Mouse (Mus musculus): Measurements from ENCODE around the gene Kmt2e. TPM values are rescaled to one million over a fixed set of nuclear protein-coding genes. Genes with fewer than 3 reads are reported as not detected.
A peak's percentile ranks its signal among the peaks of the same experiment; 100 is the strongest.

The Kmt2e gene
- total RNA-seq, 2 experiments from 2014 or later: 70.8 to 85.1 TPM

DNA sequence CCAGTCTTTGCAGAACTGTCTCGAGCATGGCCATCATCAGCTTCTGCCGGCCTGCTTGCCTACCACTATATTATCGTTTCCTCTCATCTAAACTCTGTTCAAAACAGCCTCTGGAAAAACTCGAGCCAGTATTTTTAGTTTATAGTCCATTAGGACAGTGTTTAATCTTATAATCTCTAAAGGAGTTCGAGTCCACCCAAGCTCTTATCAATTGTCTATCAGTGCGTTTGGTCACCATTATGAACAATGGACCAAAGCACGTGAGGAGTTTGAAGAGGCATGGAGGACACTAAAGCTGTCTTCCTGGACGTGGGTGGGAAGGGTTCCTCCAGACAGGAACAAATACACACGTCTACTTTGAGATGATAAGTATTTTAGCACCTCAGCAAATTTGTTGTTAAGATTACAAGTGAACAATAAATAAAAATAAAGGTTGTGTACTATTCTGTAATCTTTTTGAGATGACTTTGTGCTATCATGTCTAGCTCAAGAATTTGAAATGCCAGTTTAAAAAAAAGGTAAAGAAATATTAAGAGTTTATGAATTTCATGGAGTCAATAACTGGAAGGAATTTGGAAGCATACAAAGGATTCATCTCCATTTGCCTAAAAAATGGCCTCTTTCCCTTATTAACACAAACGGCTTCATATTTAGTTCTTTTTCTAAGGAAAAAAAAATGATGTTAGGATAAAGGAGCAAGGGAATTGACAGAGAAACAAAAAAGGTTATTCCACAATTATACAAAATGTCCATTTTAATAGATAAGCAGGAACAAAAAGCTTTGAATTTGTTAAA is 3.0 kb upstream of the Kmt2e start:
- ATAC-seq (replicated peaks; ENCODE audit: low FRiP score, poor library complexity, severe bottlenecking): no peak

DNA sequence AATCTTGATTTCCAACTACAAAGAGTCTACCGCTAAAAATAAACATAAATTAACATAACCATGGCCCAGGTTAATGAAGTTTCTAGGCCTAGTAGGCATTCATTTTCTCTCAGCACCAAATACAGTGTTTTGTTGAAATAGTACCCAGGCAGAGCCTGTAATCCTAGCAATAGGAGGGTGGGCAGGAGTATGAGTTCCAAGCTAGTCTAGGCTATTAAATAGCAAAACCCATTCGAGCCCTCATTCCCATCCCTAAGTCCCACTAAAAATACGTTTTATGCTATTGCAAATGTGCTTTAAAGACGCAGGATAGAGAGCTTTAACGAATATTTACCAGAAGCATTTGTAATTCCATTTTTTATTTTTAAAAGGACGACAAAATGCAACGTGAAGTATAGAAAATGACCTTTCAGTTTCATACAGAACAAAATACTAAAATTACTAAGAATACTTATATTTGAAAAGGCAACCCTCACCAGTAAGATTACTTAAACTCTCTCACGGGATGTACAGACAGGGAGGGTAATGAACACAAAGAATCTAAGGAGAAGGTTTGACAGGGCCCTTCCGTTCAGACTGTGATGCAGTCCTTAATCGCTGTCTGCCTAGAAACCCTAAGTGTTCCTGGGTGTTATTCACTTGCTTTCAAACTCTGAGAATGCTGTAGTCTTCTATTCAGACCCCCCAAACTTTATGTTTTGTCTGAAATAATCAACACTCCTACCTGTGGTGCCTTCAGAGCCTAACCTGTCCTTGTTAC is 2.1 kb upstream of the Kmt2e start:
- peak; percentile 19 for ATAC-seq (replicated peaks; ENCODE audit: low FRiP score, poor library complexity, severe bottlenecking)

- peak; percentile 80 for ATAC-seq (replicated peaks; ENCODE audit: low FRiP score, poor library complexity, severe bottlenecking)
Observed at GRCm38 (mm10) chr5:23432708-23433645, 1.3 kb upstream of the Kmt2e start.

DNA sequence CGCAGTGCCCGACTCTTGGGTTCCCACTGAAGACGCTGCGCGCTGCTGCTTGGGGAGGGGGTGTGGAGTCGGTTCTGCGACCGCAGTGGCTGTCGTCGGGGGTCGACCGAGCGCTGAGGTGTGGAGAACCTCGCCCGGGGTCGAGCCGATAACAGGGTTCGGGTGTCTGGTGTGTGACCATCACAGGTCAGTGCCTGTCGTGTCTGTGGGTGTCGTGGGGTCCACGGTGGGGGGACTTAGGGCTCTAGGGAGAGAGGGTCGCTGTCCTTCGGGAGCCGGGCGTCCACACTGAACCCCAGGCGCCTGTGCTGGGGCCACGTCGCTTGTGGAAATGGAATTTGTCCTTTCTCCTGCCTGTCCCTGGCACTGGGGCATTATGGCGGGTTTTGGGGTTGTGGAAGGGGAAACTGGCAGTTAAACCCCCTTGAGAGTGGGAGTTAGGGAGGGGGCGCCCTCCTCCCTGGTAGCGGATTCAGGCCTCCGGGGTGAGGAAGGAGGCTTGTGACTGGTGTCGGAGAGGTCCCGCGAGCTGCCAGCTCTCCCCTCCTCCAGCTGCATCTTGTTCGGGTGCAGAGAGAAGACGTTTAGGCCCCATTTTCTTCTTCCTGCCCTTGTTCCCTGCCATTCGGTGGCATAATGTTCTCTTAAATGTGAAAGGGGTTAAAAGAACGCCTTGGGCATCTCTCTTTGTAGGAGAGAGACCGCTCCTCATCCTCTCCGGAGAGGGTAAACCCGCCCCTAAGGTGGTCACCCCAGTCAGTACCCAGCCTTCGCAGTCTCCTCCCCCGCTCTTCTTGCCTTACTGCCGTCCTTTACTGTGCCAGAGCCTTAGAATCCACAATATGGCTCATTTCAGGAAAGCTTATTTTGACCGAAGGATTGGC is 599 bp downstream of the Kmt2e start:
- peak; percentile 30 for ATAC-seq (replicated peaks; ENCODE audit: low FRiP score, poor library complexity, severe bottlenecking)

GRCm38 (mm10) chr5:23435482-23436125 is 1.4 kb downstream of the Kmt2e start:
- ATAC-seq (replicated peaks; ENCODE audit: low FRiP score, poor library complexity, severe bottlenecking): no peak

DNA sequence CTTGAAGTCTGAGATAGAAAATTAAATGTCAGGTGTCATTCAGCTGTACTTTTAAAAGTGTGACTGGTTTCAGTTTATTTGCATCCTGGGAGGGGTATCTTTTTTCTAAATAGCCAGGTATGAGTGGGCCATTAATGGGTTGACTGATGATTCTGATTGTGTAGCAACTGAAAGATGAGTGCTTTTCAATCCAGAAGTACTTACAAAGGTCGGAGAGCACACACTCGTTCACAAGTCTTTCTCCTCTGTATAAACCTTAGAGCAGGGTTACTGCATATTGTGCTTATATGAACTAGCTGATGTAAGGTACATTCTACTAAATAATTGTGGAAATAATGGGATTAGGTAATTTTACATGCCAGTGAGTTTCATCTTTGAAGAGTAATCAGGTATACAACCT is 2.5 kb downstream of the Kmt2e start:
- ATAC-seq (replicated peaks; ENCODE audit: low FRiP score, poor library complexity, severe bottlenecking): no peak

DNA sequence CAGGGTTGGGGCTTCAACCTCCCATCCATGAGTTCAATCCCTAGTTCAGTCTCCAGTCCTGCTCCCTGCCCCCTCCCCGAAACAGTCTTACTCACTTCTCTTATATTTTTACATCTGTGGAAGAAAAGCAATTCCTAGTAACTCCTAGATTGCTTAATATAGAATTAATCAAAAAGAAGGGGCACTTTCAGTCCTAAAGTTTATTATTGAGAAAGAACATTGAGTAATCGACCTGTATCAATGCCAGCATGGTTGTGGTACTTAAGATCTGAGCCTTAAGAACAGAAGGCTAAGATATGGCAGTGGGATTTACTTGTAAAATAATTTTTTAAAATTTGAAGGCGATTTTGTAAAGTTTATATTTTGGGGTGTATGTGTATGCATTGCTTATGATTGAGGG is 5.6 kb downstream of the Kmt2e start:
- no peak for ATAC-seq (replicated peaks; ENCODE audit: low FRiP score, poor library complexity, severe bottlenecking)

- no peak for ATAC-seq (replicated peaks; ENCODE audit: low FRiP score, poor library complexity, severe bottlenecking)
Observed at GRCm38 (mm10) chr5:23440572-23440971, 6.3 kb downstream of the Kmt2e start.

DNA sequence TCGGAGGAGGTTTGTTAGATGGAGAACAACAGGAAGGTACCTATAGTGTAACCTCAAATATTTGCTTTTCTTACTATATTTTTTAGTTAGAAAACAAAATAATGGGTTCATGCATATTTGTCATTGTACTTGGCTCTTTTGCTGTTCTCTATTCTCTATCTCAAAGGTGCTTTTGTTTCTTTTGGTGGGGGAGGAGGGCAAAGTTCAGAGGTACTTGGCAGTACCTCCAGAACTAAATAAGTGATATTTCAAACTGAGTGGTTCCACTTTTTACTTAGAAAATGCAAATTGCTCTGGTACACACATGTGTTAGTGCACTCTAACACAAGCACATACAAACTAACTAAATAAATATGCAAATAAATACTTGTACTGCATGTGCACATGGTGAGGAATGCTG is 7.7 kb downstream of the Kmt2e start:
- no peak for ATAC-seq (replicated peaks; ENCODE audit: low FRiP score, poor library complexity, severe bottlenecking)

DNA sequence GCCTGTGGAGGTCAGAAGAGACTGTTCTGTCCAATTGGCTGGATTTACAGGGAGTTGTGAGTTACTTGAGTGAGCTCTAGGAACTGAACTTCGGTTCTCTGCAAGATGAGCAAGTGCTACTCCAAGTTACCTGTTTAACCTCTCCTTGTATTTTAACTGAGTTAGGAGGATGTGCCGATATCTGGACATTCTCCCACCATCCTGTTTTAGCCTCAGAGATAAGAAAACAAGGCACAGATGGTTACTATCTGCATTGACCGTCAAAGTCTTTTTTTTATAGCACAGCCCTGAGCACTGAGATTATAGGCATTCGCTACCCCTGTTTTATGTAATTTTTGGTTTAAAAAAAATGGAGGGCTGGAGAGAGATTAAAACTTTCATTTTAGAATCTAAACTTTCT is 10.2 kb downstream of the Kmt2e start:
- no peak for ATAC-seq (replicated peaks; ENCODE audit: low FRiP score, poor library complexity, severe bottlenecking)

GRCm38 (mm10) chr5:23453561-23453960 is 19.3 kb downstream of the Kmt2e start:
- ATAC-seq (replicated peaks; ENCODE audit: low FRiP score, poor library complexity, severe bottlenecking): peak; percentile 60; the same call in 1 of the 2 replicates

GRCm38 (mm10) chr5:23461688-23462087 is 27.4 kb downstream of the Kmt2e start:
- no peak for ATAC-seq (replicated peaks; ENCODE audit: low FRiP score, poor library complexity, severe bottlenecking)

DNA sequence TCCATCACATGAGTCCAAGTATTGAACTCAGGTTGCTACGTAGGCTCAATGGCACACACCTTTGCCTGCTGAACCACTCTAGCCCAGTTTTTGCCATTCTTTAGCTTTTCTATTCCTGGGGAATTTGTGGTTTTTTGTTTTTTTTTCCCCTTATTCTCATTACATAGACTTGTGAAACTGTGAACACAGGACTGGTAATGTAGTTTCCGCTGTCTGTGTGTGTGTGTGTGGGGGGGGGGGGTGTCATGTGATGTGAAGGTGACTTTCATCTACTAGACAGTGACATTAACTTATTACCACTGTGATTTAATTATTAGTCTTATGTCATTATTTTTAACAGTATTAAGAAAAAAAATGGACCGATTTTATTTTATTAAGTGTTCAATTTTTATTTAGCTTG is 30.0 kb downstream of the Kmt2e start:
- ATAC-seq (replicated peaks; ENCODE audit: low FRiP score, poor library complexity, severe bottlenecking): no peak

- no peak for ATAC-seq (replicated peaks; ENCODE audit: low FRiP score, poor library complexity, severe bottlenecking)
Observed at GRCm38 (mm10) chr5:23464743-23465142, 30.5 kb downstream of the Kmt2e start.

DNA sequence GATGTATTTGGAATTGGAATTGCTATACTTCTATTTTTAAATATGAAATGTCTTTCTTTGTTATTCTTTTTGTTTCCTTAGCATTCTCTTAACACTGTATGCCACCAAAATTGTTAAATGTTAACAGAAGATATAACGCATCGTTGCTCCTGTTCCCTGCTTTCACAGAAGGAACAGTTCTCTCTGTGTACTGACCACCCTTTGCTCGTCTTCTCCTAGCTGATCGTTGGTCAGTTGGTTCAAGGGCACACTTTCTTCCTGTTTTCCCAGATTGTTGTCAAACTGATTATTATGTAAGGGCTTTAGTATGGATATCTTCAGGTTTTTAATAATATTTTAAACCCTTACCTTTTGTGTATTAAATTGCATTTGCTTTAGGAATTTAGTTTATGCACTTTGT is 32.3 kb downstream of the Kmt2e start:
- ATAC-seq (replicated peaks; ENCODE audit: low FRiP score, poor library complexity, severe bottlenecking): no peak

DNA sequence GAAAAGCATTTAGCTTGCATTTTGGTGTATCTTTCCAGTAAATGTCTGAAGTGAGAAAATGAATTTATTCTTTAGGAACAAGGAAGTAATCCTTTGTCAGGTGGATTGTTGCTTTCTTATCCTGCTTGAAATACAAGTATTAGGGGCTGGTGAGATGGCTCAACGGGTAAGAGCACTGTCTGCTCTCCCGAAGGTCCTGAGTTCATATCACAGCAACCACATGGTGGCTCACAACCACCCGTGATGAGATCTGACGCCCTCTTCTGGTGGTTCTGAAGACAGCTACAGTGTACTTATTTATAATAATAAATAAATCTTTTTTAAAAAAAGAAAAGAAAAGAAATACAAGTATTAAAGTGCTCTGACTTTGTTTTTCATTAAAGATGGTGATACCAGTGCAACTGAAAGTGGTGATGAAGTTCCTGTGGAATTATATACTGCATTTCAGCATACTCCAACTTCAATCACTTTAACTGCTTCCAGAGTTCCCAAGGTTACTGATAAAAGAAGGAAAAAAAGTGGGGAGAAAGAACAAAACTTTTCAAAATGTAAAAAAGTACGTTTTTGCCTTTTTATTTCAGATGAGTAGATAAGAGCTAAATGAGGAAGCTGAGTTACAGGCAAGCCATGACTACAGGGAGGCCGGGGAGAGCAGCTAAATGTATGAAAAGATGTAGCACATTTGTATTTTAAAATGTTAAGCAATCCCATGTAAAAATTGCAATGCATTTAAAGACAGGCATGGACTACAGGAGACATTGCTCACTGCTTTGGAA is 39.0 kb downstream of the Kmt2e start:
- no peak for ATAC-seq (replicated peaks; ENCODE audit: low FRiP score, poor library complexity, severe bottlenecking)

DNA sequence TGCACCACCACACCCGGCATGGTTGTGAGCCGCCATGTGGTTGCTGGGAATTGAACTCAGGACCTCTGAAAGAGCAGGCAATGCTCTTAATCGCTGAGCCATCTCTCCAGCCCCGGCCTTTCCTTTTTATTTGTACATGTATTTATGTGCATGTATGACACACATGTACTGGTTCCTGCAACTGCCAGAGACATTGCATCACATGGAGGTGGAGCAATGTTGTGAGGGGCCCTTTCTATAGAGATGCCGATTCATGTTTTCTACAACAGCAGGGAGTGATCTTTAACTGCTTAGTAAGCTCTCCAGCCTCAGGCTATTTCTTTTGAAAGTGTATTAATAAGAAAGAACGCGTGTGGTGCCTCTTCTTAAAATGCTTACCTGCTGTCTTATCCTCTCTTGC is 49.6 kb downstream of the Kmt2e start:
- no peak for ATAC-seq (replicated peaks; ENCODE audit: low FRiP score, poor library complexity, severe bottlenecking)

DNA sequence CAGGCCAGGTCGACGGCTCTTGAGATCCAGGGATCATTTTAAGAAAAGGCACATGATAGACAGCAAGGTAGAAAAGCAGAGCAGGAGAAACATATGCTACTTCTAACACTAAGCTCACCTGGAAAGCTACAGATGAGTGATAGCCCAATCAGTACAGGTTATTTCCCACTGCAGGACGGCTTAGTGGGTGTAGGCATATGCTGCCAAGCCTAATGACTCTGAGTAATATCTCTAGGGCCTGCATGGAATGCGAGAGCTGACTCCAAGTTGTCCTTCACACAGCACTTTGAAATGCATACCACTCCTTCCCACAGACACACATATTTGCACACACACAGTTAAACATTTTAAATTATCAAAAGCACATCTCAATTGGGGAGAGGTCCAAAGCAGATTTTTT is 55.0 kb downstream of the Kmt2e start:
- ATAC-seq (replicated peaks; ENCODE audit: low FRiP score, poor library complexity, severe bottlenecking): no peak

All from erythroblast, adult 5-6 weeks (primary cell).